Mouse (Mus musculus) c-Kit-negative CD71-positive TER-119-positive erythroid progenitor cells, embryonic 14.5 days (primary cell): ENCODE measurements around the gene Btbd19.
A peak's percentile ranks its signal among the peaks of the same experiment; 100 is the strongest.

Experiments
- DNase-seq: peaks from one replicate; pipeline ENCODE4 v3.0.0-alpha.2; 2013; ENCODE audit warnings: low read depth, low spot score

The Btbd19 gene

DNA sequence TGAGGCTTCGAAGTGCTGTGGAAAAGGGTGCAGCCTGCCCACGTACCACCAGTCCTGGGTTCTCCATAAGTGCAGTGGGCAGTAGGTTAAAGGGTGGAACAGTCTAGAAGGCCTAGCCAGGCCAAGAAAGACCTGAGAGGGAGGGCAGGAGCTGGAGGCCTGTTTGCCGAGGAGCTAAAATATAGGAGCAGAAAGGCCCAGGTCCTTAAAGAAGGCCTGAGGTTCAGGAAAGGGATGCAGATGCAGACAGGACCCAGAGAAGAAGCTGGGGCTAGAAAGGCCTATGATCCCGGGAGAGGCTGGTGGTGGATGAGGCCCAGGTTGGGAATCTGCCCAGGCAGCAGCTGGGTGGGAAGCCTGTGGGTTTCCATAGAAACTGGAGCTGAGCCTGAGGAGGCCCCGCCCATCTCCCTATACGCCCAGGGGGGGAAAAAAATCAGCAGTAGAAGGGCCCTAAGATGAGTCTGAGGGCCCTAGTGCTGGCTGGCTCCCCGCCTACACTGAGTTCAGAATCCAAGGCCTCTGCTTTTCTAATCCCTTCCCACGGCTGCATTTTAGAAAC, at the start of gene Btbd19:
Btbd19 (minus strand) TSS at position 378 of the 562 bp plus-strand sequence.
- DNase-seq, result no peak

DNA sequence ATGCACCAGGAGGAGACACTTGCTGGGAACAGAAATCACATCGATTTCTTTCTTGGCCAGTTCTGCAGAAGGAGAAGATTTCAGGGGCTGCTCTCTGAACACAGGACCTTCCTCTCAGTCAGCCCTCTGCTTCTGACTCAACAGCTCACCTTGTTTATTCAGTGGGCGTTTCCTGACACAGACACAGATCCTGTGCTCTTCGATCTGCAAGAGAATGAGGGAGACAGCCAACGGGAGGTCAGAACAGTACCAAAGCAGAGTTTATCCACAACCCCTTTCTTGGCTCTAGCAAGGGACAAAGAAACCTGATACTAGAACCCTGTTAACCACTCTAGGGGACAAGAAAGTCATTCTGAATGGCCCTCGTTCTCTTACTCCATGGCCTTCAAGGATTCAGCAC, 44.4 kb upstream of the Btbd19 start:
- no peak for DNase-seq

DNA sequence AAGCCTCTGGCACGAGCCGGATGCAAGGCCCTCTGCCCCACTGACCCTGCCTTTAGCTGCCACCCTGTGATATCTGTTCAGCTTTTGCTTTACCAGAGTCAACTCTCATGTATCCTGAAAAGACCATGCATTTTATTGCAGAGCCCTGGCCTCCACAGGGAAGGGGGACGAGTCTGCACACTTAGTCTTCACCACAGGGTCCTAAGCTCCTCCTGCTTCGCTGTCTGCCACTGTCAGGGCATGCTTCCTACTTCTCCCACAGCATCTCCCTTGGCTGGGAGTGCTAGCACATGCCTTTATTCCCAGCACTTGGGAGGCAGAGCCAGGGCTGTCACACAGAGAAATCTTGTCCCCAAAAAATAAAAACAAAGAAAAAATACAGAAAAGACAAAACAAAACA, 35.7 kb upstream of the Btbd19 start:
- DNase-seq, result no peak

DNA sequence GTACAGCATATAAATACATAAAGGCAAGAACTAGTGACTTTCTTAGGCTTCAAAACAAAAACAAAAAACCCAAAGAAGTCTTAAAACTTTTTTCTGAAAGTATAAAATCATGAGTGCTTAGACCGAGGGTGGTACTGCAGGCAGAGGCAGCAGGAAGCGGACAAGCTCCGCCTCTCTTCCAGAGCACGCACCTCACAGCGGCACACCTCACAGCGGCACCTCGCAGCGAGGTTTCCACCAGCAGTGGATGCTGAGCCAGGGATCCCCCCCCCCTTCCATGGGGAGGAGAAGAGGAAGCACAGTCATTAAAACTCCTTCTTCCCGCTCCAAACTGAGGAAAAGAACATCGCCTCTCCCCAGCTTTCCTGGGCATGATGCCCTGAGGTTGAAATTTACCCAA, 34.1 kb upstream of the Btbd19 start:
- DNase-seq, result no peak

DNA sequence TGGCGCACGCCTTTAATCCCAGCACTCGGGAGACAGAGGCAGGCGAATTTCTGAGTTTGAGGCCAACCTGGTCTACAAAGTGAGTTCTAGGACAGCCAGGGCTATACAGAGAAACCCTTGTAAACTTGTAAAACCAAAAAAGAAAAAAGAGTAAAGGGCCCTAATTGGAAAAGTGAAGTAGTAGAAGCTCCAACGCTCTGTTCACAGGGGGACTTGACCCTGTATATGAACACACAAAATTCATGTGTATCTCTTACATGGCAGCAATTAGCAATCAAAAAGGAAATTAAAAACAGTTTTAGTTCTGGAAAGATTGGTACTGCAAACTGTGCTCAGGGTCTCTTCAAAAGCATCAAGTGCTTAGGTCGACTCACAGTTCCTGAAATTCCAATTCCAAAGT, 30.8 kb upstream of the Btbd19 start:
- DNase-seq, result no peak

DNA sequence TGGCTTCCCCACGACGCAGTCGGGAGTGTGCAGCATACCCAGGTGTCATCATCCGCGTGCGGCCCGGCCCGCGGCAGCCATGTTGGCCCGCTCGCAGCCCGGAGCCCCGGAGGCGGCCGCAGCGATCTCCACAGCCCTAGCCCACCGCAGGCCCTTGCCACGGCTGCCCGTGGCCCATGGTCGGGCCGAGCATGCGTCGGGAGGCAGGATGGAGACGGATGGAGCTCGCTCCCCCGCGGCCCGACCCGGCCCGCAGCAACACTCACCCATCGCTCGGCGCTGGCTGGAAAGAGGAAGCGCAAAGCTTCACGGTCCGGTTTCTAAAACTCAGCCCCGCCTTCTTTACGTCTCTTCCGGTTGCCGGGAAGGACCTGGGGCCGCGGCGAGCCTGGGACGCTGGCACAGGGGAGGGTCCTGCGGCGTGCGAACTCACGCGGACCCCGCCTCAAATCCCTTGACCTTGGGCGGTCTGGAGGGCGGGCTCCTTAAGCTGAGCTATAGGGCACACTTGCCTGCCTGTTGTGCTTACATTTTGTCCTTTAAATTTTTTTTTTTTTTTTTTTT, 30.3 kb upstream of the Btbd19 start, which contains the start of gene Rps8:
Rps8 (minus strand) TSS at position 452 of the 564 bp plus-strand sequence.
- peak; percentile 68 for DNase-seq

DNA sequence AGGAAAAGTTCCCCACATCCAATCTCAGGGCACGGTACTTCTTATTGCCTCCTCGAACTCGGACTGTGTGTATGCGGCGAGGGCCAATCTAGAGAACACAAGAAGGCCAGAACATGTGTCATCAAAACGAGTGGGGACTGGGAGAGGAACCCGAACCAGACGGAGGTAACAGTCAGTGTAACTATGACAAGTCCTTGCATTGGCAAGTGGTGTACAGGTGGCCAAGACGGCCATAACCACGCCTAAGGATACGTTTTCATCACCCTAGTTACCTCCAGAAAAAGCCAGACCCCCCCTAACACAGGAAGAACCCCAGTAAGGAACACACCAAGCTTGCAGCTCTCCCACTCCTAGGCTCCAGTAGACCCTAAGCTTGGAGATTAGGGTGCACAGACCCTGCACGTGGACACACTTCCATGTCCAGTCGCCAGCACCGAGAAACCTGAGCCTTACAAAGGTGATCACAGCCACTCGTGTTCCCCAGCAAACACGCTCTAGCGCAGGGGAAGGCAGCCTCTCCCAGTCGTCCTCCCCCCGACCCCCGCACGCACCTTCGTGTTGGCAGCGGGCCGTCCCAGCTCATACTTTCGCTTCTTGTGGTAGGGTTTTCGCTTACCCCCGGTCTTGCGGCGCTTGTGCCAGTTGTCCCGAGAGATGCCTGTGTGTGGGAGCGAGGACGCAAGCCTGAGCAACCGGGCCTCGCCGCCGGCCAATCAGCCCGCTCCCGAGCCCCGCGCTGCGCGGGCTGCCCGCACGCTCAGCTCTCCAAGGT, 29.7 kb upstream of the Btbd19 start:
- no peak for DNase-seq

DNA sequence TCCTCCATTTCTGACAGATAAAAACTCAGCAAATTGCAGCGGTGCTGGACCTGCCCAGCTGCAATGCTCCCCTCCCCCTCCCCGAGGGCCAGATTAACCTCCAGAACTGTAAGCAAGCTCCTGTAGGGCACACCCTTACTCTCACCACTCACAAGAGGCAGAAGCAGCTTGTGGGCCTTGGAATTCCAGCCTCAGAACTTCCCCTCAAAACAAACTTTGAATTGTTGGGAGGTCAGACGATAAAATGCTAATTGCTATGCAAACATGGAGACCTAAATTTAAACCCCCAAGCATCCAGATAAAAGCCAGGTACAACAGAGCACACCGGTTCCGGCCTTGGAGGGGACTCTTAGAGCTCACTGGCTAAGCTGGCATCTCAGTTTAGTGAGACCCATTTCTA, 27.2 kb upstream of the Btbd19 start:
- DNase-seq, result no peak

DNA sequence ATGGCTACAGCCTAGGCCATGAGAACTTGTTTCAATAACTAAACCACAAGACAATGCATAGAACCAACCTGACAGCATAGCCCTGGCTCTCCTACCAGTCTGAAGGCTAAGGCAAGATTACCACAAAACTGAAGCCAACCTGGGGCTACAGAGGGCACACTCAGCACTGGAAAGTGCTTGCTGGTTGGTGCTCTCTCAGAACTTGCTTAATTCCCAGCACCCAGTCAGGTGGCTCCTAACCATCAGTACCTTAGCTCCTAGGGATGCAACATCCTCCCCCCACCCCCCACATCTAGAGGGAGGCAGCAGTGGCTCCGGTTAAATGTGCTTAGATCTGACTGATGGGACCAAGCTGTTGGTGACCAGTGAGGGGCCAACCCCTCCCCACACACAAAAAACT, 25.9 kb upstream of the Btbd19 start:
- no peak for DNase-seq

DNA sequence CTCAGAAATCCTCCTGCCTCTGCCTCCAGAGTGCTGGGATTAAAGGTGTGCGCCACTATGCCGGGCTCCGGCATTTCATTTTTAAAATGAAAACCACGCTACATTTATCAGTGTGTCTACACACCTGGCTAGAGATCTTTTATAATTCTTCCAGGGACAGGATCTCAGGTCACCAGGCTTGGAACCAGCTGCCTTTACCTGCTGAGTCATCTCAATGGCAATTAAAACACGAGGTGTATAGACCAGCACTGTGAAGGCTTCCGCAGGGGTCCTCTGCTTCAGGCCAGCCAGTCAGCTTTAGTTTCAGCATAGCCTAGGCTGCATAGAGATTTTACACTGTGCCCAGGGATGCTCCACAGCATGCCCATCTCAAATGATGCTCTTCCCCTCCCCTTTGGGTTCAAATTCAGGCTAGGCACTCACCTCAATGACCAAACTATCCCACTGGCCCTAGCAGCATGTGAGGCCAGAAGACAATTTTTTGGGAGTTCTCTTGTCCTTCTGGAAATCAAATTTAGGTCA, 24.7 kb upstream of the Btbd19 start:
- DNase-seq, result no peak

DNA sequence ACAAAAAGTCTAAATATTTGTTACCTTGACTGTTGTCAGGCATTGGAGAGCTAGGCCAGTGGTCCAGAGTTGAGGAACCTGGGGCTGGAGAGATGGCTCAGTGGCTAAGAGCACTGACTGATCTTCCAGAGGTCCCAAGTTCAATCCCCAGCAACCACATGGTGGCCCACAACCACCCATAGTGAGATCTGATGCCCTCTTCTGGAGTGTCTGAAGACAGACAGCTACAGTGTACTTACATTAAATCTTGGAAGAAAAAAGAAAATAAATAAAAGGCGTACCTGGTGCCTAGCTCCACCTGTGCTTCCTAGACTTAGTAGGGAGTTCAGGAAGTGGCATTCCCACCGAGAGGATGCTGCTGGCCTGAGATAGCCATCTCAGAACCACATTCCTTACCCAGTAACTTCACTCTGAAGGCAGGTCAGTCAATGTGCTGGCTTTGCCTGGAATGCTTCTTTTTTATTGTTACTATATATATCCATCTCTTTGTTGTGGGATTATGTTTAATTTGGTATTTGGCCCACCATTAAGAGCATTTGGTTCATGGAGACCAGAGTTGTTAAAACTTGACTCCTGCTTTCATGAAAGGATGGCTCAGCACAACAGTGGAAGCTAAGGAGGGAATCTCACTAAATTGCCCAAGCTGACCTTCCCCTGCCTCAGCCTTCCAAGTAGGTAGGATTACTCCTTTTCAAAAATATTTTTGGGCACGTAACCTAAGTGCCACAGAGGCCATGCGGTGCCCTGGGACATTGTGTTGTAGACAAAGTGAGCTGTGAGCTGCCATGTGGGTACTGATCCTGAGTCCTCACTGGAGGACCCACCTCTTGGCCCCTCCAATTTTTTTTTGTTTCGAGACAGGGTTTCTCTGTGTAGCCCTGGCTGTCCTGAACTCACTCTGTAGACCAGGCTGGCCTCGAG, 24.0 kb upstream of the Btbd19 start:
- no peak for DNase-seq

DNA sequence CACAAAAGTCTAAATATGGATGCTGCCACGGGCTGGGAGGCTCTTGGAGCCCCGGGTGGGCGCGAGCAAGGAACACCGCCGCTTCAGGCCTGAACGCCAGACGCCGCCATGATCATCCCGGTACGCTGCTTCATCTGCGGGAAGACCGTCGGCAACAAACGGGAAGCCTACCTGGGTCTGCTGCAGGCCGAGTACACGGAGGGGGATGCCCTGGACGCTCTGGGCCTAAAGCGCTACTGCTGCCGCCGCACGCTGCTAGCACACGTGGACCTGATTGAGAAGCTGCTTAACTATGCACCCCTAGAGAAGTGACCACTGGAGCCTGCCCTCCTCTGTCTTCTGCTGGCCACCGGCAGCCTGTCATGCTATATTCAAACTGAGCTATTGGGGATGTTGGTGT, 23.3 kb upstream of the Btbd19 start:
- no peak for DNase-seq

DNA sequence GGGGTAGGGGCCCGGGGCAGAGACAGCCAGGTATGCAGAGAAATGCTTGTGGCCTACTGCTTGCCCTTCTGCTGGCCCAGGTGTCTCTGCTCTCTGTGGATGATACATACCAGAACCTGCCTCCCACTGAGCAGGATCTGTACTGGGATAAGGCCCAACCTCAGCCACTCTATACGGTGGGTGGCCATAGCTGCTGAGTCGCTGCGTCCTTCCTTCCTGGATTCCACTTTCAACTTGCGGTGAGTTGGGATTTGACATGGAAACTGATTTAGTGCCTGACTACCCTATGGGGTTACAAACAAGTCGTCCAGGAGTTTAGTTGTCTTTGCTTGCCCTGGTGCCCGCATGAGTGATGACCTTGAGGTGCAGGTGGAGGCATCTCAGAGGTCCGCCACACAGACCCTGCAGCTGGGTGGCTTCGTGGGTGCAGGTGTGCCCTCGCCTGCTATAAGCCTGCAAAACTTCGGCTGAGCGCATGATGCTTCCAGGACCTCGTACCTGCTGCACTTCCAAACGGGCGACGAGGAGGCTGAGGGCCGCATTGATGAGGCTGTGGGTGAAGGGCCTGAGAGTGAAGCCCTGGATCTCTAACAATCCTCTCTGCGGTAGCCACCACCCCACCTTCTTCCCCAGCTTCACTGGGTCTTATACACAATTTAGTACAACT, 22.7 kb upstream of the Btbd19 start:
- DNase-seq, result no peak

DNA sequence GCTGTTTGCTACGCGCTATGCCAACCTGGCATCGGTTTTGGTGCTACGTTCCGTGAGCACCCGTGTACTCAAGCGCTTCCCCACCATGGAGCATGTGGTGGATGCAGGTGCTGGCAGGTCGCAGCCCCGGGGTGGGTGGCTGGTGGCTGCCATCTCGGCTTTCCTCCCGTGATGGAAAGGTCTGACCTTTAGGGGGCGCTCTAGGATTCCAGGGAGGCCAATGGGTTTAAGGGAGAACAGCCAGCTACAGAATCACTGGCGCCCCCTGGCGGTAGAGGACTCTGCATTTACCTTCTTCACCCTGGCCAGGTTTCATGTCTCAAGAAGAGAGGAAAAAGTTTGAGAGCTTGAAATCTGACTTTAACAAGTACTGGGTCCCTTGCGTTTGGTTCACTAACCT, 20.7 kb upstream of the Btbd19 start:
- DNase-seq, result peak; percentile 90

DNA sequence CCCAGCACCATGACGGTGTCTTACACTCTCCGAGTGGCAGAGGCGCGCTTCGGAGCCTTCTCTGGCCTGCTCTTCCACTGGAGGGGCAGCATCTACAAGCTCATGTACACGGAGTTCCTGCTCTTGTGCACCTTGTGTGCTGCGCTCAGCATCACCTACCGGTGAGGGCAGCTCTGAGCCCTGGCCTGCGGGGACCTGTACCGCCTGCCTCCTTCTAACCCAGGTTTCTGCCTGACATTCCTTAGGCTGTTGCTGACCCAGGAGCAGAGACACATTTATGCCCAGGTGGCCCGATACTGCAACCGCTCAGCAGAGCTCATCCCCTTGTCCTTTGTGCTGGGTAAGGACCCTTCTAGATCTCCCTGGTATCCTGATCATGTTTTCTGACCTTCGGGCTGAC, 19.7 kb upstream of the Btbd19 start:
- no peak for DNase-seq

DNA sequence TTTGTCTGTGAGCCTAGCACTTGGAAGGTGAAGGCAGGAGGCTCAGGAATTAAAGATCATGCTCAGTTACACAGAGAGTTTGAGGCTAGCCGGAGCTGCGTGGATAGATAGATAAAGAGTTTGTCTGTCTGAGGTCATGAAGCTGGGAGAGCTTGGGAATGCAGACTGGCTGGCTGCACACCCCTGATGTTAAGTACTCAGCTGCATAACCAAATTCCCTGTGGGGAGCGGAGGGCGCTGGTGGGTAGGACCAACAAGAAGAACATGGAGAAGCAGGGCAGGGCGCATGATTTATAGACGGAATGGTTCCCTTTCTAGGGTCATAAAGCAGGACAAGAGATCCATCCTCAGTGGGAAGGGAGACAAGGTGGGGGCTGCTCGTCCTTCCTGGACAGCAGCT, 17.5 kb upstream of the Btbd19 start:
- DNase-seq, result no peak

DNA sequence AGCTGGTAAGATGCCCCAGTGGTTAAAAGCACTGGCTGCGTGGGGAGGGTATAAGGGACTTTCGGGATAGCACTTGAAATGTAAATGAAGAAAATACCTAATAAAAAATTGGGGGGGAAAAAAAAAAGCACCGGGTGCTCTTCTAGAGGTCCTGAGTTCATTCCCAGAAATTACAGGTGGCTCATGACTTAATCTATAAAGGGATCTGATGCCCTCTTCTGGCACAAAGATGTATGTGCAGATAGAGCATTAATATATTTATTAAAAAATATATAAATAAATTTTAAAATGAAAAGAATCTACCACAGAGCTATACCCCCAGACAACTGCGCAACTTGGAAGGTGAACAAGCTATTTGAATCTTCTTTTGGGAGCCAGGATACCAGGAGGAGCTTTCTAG, 15.1 kb upstream of the Btbd19 start:
- DNase-seq, result no peak

DNA sequence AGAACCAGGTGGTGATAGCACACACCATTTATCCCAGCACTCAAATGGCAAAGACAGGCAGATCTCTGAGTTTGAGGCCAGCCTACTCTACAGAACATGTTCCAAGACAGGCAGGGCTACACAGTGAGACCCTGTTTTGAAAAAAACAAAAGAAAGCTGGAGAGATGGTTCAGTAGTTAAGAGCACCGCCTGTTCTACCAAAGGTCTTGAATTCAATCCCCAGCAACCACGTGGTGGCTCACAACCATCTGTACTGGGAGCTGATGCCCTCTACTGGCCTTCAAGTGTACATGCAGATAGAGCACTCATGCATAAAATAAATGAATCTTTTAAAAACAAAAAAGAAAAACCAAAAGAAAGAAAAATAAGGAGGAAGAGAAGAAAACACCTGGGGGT, 13.7 kb upstream of the Btbd19 start:
- peak; percentile 41 for DNase-seq

DNA sequence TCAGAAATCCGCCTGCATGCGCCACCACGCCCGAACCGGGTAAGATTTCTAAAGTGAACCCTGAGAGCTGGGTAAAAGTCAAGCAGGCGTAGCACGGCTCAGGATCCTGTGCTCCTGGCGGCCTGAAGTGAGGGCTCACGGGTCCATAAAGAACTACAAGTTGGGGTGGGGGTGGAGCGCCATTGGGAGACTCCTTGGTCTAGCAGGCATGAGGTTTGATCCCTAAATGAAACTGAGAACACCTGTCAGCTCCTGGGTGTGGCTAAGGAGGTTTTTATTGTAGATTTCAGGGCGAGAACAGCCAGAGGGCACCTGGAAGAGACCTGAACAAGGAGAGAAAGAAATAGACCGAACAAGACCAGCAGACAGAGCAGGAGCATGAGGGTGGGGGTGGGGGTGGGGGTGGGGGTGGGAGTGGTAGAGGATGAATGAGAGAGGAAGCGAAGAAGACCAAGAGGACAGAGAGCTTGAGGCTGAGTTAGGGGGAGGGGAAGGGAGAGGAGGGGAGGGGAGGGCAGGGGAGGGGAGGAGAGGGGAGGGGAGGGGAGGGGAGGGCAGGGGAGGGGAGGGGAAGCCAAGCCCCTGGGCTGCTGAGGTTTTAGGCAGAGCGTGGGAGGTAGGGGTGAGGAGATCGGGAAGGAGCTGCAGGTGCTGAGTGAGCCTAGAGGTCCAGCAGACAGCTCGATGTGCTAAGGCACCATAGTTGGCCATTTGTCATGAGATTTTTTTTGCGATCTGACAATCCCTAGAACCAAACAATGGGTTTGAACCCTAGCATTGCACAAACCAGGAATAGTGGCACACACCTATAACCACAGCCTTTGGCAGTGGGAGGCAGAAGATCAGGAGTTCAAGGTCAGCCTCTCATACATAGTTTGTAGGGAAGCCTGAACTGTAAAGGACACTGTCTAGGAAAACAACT, 13.0 kb upstream of the Btbd19 start:
- no peak for DNase-seq

DNA sequence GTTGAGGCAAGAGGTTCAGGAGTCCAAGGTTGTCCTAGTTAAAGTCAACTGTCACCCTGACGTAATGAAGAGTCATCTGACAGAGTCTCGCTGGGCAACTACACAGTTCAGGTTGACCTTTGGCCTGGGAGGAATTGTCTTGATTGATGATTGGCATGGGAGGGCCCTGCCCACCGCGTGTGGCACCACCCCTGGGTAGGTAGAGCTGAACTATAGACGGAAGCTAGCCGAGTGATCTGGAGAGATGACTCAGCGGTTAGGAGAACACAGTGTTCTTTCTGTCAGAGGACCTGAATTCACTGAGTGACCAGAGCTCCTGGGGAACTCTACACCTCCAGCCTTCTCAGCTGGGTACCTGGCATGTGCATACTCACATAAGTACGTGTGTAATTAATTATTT, 10.5 kb upstream of the Btbd19 start:
- peak; percentile 41 for DNase-seq
